Mouse (Mus musculus) lung, postnatal 10 days (tissue): ENCODE measurements at regions not wholly inside any gene's neighbourhood (a gene's known extent, or its start where the extent isn't known, plus 50 kb on each side); places are given as distances from the start of the nearest gene placed in this dataset.
A peak's percentile ranks its signal among the peaks of the same experiment; 100 is the strongest.

Experiments
- DNase-seq: peaks from one replicate; pipeline ENCODE4 v3.0.0; 2021

GRCm38 (mm10) chr9:14185681-14186080 is 89.2 kb upstream of the Sesn3 start:
- no peak for DNase-seq

GRCm38 (mm10) chr9:14187753-14188152 is 87.1 kb upstream of the Sesn3 start:
- no peak for DNase-seq

- DNase-seq, result no peak
Measured at GRCm38 (mm10) chr9:14188504-14188903, 86.4 kb upstream of the Sesn3 start.

- DNase-seq, result no peak
Measured at GRCm38 (mm10) chr9:14190660-14191059, 84.2 kb upstream of the Sesn3 start.

GRCm38 (mm10) chr9:14194748-14195147 is 80.1 kb upstream of the Sesn3 start:
- no peak for DNase-seq

- DNase-seq, result no peak
Measured at GRCm38 (mm10) chr9:14199116-14199515, 75.8 kb upstream of the Sesn3 start.

GRCm38 (mm10) chr9:14199983-14200700 is 74.7 kb upstream of the Sesn3 start:
- peak; percentile 24 for DNase-seq

GRCm38 (mm10) chr9:14200852-14201251 is 74.0 kb upstream of the Sesn3 start:
- no peak for DNase-seq

- peak; percentile 36 for DNase-seq
Measured at GRCm38 (mm10) chr9:14202551-14203306, 72.1 kb upstream of the Sesn3 start.

GRCm38 (mm10) chr9:14203307-14203695 is 71.6 kb upstream of the Sesn3 start:
- no peak for DNase-seq

- DNase-seq, result peak; percentile 47
Measured at GRCm38 (mm10) chr9:14203768-14204416, 71.0 kb upstream of the Sesn3 start.

- no peak for DNase-seq
Measured at GRCm38 (mm10) chr9:14204817-14205216, 70.0 kb upstream of the Sesn3 start.

GRCm38 (mm10) chr9:14206838-14207560 is 67.9 kb upstream of the Sesn3 start:
- peak; percentile 69 for DNase-seq

GRCm38 (mm10) chr9:14207561-14207936 is 67.3 kb upstream of the Sesn3 start:
- peak; percentile 47 for DNase-seq

- DNase-seq, result no peak
Measured at GRCm38 (mm10) chr9:14213283-14213682, 61.6 kb upstream of the Sesn3 start.

GRCm38 (mm10) chr9:14215171-14215782 is 59.6 kb upstream of the Sesn3 start:
- peak; percentile 43 for DNase-seq

- DNase-seq, result no peak
Measured at GRCm38 (mm10) chr9:14215961-14216360, 58.9 kb upstream of the Sesn3 start.

GRCm38 (mm10) chr9:14222936-14223335 is 51.9 kb upstream of the Sesn3 start:
- DNase-seq, result no peak
